Mouse (Mus musculus): ENCODE results near the gene Fam136a. TPM values are rescaled to one million over a fixed set of nuclear protein-coding genes. Genes with fewer than 3 reads are reported as not detected.
"Not testable (repeated sequence)": the region's sequence is repeated elsewhere in the genome, so short reads cannot be mapped to it uniquely, and the experiment has no call there.

Gene Fam136a
- 114 and 132 TPM in 2 replicates for total RNA-seq (2021)
- long read RNA-seq, transcript Fam136a-201 (3 exons, 1,643 nt): major isoform, 193 of 202 reads
- long read RNA-seq, partial matches to known transcripts: 6 of 202 reads
- long read RNA-seq, other reads (novel, unspliced or antisense): 2 of 202 reads

- peak; percentile 98 for DNase-seq
Observed at GRCm38 (mm10) chr6:86365371-86366124, at the start of gene Fam136a. Gene Fam136a (plus strand): TSS chr6:86365646.

GRCm38 (mm10) chr6:86317066-86317465 is 48.4 kb upstream of the Fam136a start:
- no peak for DNase-seq

- DNase-seq: peak; percentile 72
Observed at GRCm38 (mm10) chr6:86318855-86319254, 46.6 kb upstream of the Fam136a start.

- no peak for DNase-seq
Observed at GRCm38 (mm10) chr6:86322031-86322563, 43.3 kb upstream of the Fam136a start.

GRCm38 (mm10) chr6:86322991-86323390 is 42.5 kb upstream of the Fam136a start:
- no peak for DNase-seq

GRCm38 (mm10) chr6:86324400-86324799 is 41.0 kb upstream of the Fam136a start:
- DNase-seq: no peak

- no peak for DNase-seq
Observed at GRCm38 (mm10) chr6:86325646-86326045, 39.8 kb upstream of the Fam136a start.

GRCm38 (mm10) chr6:86326866-86327265 is 38.6 kb upstream of the Fam136a start:
- DNase-seq: no peak

- DNase-seq: no peak
Observed at GRCm38 (mm10) chr6:86328369-86328768, 37.1 kb upstream of the Fam136a start.

- DNase-seq: no peak
Observed at GRCm38 (mm10) chr6:86329943-86330342, 35.5 kb upstream of the Fam136a start.

- no peak for DNase-seq
Observed at GRCm38 (mm10) chr6:86335121-86335849, 30.2 kb upstream of the Fam136a start.

GRCm38 (mm10) chr6:86335860-86336259 is 29.6 kb upstream of the Fam136a start:
- no peak for DNase-seq

- DNase-seq: not testable (repeated sequence)
Observed at GRCm38 (mm10) chr6:86336340-86336739, 29.1 kb upstream of the Fam136a start.

- no peak for DNase-seq
Observed at GRCm38 (mm10) chr6:86343656-86344055, 21.8 kb upstream of the Fam136a start.

GRCm38 (mm10) chr6:86346063-86346462 is 19.4 kb upstream of the Fam136a start:
- no peak for DNase-seq

- no peak for DNase-seq
Observed at GRCm38 (mm10) chr6:86349257-86349656, 16.2 kb upstream of the Fam136a start.

GRCm38 (mm10) chr6:86354948-86355347 is 10.5 kb upstream of the Fam136a start:
- DNase-seq: no peak

- no peak for DNase-seq
Observed at GRCm38 (mm10) chr6:86356956-86357355, 8.5 kb upstream of the Fam136a start.

- DNase-seq: no peak
Observed at GRCm38 (mm10) chr6:86360691-86361090, 4.8 kb upstream of the Fam136a start.

GRCm38 (mm10) chr6:86361373-86361772 is 4.1 kb upstream of the Fam136a start:
- DNase-seq: no peak

- peak; percentile 73 for DNase-seq
Observed at GRCm38 (mm10) chr6:86364442-86365141, 854 bp upstream of the Fam136a start.

- DNase-seq: peak; percentile 75
Observed at GRCm38 (mm10) chr6:86366125-86366852, 843 bp downstream of the Fam136a start.

All from adrenal gland, postnatal 25 days (tissue).